Mouse (Mus musculus): Measurements from ENCODE around the gene Traip. TPM values are rescaled to one million over a fixed set of nuclear protein-coding genes. Genes with fewer than 3 reads are reported as not detected.
"Not testable (repeated sequence)": the region's sequence is repeated elsewhere in the genome, so short reads cannot be mapped to it uniquely, and the experiment has no call there.

Traip gene
- polyA plus RNA-seq, 1 experiment from 2014 or later = 15.2 TPM

DNA sequence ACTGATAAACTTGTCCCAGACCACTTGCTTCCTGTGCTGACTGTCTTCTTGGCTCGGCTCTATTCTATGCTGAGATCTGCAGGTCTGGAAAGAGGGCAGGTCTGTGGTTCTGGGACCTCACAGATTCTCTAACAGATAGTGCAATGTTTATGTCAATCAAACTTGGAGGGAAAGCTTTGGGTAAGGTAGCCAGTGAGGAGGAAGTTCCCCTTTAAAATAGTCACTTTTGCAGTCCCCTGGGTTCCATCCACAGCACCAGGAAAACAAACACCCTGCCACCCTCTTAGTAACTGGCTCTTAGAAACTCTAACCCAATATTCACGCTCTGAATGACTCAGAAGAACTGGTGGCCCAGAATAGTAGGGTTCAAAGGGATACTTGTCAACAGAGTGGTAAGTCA, 44.5 kb downstream of the Traip start:
- no peak overlapping the region for H3K27ac ChIP-seq
- no peak overlapping the region for H3K4me3 ChIP-seq
- WGBS = 70% methylated on average over 2 of the region's 2 CpGs
- no peak overlapping the region for H3K4me2 ChIP-seq (replicated peaks)
- no peaks in the 10 kb centered on the region for H3K9me3 ChIP-seq
- H3K27me3 ChIP-seq (replicated peaks) = no peaks in the 10 kb centered on the region
- no peak for ATAC-seq (ENCODE audit: low FRiP score, low read depth)
- no peak overlapping the region for H3K9ac ChIP-seq
- H3K36me3 ChIP-seq = no peaks in the 10 kb centered on the region
- H3K4me1 ChIP-seq = no peaks in the 10 kb centered on the region

DNA sequence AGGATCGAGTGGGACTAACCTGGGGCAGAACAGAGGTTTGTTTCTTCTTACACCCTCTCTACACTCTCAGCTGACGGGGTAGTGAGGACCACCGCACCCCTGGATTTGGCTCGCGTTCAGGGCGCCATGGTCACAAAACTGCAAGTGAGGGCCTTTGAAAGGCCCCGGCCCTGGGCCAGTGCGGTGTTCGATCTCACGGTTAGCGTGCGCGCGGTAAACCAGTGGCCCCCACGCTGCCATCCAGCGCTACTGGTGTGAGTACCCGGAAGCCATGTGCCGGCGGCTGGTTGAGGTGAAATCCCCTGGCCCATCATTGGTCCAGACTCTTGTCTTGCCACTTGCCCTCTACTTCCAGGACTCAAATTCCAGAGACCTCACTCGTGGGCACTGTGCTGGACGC, 45.6 kb downstream of the Traip start:
- Histone ChIP-seq H3K9me3 (no peaks in the 10 kb centered on the region), H3K4me1 (no peaks in the 10 kb centered on the region), H3K9ac (no peak overlapping the region), H3K27ac (no peak overlapping the region), H3K4me2 (replicated peaks) (no peak overlapping the region), H3K4me3 (no peak overlapping the region), H3K36me3 (no peaks in the 10 kb centered on the region), H3K27me3 (replicated peaks) (no peaks in the 10 kb centered on the region)
- ATAC-seq (ENCODE audit: low FRiP score, low read depth) = no peak
- 95% methylated on average over 21 of the region's 21 CpGs for WGBS

DNA sequence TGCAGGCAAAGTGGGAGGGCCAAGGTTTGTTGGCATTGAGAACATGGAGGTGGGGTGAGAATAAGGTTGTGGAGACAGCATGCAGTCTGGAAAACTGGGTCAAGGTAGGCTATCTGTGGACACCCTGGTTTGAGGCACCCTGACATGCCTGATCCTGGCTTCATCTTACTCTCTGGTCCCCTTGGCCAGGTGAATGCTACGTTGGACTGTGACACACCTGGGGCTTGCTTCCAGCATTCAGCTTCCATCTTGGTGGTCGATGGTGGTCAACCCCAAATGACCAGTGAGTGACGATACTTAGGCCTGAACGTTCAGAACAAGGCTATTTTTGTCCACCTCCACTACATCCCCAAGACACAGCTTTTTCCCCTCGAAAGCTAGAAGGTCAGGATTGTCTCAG, 46.1 kb downstream of the Traip start, which contains the start of gene Gm20662:
TSS of gene Gm20662 (plus strand) at position 301 of the 400 bp plus-strand sequence.
- ATAC-seq (ENCODE audit: low FRiP score, low read depth) = no peak
- Histone ChIP-seq H3K4me1 (no peaks in the 10 kb centered on the region), H3K27ac (no peak within 1 kb of the TSS), H3K4me2 (replicated peaks) (no peak within 1 kb of the TSS), H3K27me3 (replicated peaks) (no peaks in the 10 kb centered on the region), H3K36me3 (no peaks in the 10 kb centered on the region), H3K4me3 (no peak within 1 kb of the TSS), H3K9ac (no peak within 1 kb of the TSS), H3K9me3 (no peaks in the 10 kb centered on the region)
- WGBS = 85% methylated on average over 5 of the region's 5 CpGs

GRCm38 (mm10) chr9:108001922-108002770, 52.2 kb downstream of the Traip start, which contains the start of gene Ip6k1:
Gene Ip6k1, plus strand, starts transcription at chr9:108002501.
- Histone ChIP-seq H3K9me3 (no peaks in the 10 kb centered on the region), H3K4me3 (peak within 1 kb of the TSS; percentile 98), H3K36me3 (no peaks in the 10 kb centered on the region), H3K4me2 (replicated peaks) (peak within 1 kb of the TSS; percentile 87), H3K9ac (peak within 1 kb of the TSS; percentile 98), H3K4me1 (peaks cover 24% of the 10 kb centered on the region), H3K27me3 (replicated peaks) (no peaks in the 10 kb centered on the region), H3K27ac (peak within 1 kb of the TSS; percentile 77)
- ATAC-seq (ENCODE audit: low FRiP score, low read depth) = peak; percentile 99
- WGBS = under 1% methylated on average over 51 of the region's 51 CpGs

GRCm38 (mm10) chr9:108002778-108003530, 53.0 kb downstream of the Traip start:
- Histone ChIP-seq H3K36me3 (no peaks in the 10 kb centered on the region), H3K27me3 (replicated peaks) (no peaks in the 10 kb centered on the region), H3K9me3 (no peaks in the 10 kb centered on the region), H3K4me2 (replicated peaks) (peak overlapping the region; percentile 87), H3K9ac (peak overlapping the region; percentile 98), H3K4me3 (peak overlapping the region; percentile 98), H3K4me1 (peaks cover 24% of the 10 kb centered on the region), H3K27ac (peak overlapping the region; percentile 77)
- under 1% methylated on average over 50 of the region's 50 CpGs for WGBS
- ATAC-seq (ENCODE audit: low FRiP score, low read depth) = peak; percentile 62

DNA sequence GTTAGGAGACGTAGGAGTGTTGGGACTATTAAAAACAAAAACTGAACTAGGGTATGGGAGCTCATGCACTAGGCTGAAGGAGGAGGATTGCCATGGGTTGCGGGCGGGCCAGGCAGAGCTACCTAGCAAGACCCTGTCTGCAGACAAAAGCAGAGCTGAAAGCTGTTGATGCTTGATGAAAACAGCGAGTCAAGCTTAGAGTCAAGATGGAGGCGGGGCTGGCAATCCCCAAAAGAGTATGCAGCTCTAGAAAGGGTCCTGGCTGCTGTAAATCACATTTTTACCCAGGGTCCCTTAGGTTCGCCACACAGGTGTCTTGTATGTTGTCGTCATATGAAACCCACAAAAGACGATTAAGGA, 53.6 kb downstream of the Traip start:
- H3K4me1 ChIP-seq = peaks cover 24% of the 10 kb centered on the region
- peak overlapping the region; percentile 87 for H3K4me2 ChIP-seq (replicated peaks)
- H3K36me3 ChIP-seq = no peaks in the 10 kb centered on the region
- H3K27me3 ChIP-seq (replicated peaks) = no peaks in the 10 kb centered on the region
- no peaks in the 10 kb centered on the region for H3K9me3 ChIP-seq
- ATAC-seq (ENCODE audit: low FRiP score, low read depth) = no peak
- peak overlapping the region; percentile 98 for H3K4me3 ChIP-seq
- WGBS = 18% methylated on average over 8 of the region's 8 CpGs
- peak overlapping the region; percentile 98 for H3K9ac ChIP-seq
- peak overlapping the region; percentile 77; the same call in 1 of the 2 replicates for H3K27ac ChIP-seq

GRCm38 (mm10) chr9:108008041-108008440, 58.1 kb downstream of the Traip start:
- Histone ChIP-seq H3K27me3 (replicated peaks) (no peaks in the 10 kb centered on the region), H3K27ac (no peak overlapping the region), H3K4me2 (replicated peaks) (no peak overlapping the region), H3K4me1 (peaks cover 17% of the 10 kb centered on the region), H3K36me3 (peaks cover 7% of the 10 kb centered on the region), H3K9me3 (no peaks in the 10 kb centered on the region), H3K4me3 (no peak overlapping the region), H3K9ac (no peak overlapping the region)
- ATAC-seq (ENCODE audit: low FRiP score, low read depth) = no peak
- WGBS = 96% methylated on average over 5 of the region's 5 CpGs

DNA sequence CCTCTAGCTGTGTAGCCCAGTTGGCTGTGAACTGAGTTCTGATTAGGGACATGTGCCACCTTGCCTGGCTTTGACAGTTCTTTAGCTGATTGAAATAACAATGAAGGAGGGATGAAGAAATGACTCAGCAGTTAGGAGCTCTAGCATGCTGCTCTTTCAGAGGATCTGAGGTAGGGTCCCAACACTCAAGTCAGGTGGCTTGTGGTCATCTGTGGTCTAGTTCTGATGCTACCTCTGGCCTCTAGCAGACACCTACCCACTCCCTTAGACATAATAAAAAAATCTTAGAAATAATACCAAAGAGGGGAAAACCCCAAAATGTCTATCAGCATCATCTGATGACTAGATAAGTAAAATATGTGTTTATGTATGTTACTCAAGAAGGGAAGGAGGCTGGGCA, 60.4 kb downstream of the Traip start:
- no peak overlapping the region for H3K4me2 ChIP-seq (replicated peaks)
- no peak for ATAC-seq (ENCODE audit: low FRiP score, low read depth)
- no peaks in the 10 kb centered on the region for H3K9me3 ChIP-seq
- H3K36me3 ChIP-seq = peaks cover 8% of the 10 kb centered on the region
- no peak overlapping the region for H3K4me3 ChIP-seq
- H3K4me1 ChIP-seq = no peaks in the 10 kb centered on the region
- H3K27ac ChIP-seq = no peak overlapping the region
- no peaks in the 10 kb centered on the region for H3K27me3 ChIP-seq (replicated peaks)
- H3K9ac ChIP-seq = no peak overlapping the region

GRCm38 (mm10) chr9:108013577-108013976, 63.6 kb downstream of the Traip start:
- H3K27ac ChIP-seq; H3K36me3 ChIP-seq; H3K9ac ChIP-seq; ATAC-seq (ENCODE audit: low FRiP score, low read depth); H3K4me2 ChIP-seq (replicated peaks); H3K9me3 ChIP-seq; H3K4me3 ChIP-seq; H3K27me3 ChIP-seq (replicated peaks); H3K4me1 ChIP-seq: not testable (repeated sequence)
- 98% methylated on average over 2 of the region's 2 CpGs for WGBS

DNA sequence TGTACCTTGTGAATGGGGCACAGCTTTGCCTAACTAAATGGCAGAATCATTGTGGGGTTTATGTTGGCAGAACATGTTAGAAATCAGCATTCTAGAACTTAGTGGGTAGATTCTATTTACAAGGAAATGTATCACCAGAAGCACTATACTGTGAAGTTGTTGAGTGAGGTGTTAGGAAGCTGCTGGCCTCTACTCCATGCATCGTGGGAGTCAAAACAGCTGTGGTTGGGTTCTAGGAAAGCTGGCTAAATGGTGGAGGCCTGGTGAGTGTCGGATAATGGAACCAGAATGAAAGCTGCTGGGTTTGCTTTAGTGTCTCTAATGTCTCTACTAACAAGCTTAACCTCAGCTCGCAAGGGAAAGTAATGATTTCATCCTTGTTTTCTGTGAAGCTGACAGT, 67.2 kb downstream of the Traip start:
- H3K4me3 ChIP-seq = no peak overlapping the region
- H3K4me1 ChIP-seq = no peaks in the 10 kb centered on the region
- H3K27ac ChIP-seq = no peak overlapping the region
- no peak overlapping the region for H3K9ac ChIP-seq
- H3K4me2 ChIP-seq (replicated peaks) = no peak overlapping the region
- no peaks in the 10 kb centered on the region for H3K27me3 ChIP-seq (replicated peaks)
- 83% methylated on average over 3 of the region's 3 CpGs for WGBS
- H3K9me3 ChIP-seq = no peaks in the 10 kb centered on the region
- H3K36me3 ChIP-seq = peaks cover 10% of the 10 kb centered on the region
- ATAC-seq (ENCODE audit: low FRiP score, low read depth) = no peak

DNA sequence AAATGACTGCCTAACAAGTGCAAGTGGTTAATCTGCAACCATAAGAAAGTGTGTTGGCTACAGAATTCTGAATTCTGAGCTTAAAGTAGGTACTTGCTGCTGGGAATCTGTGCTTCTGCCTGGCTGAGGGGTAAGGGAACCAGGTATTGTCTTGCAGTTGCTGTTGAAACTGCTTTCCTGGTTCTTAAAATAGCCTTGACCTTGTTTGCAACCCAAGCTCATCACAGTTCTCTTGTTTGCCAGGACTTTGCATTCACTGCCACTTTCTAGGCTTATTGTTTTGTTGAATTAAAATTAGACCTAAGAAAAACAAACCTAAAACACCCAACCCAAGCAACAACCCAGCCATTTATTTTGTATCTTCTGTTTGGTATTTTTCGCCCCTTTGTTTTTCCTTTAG, 70.8 kb downstream of the Traip start:
- Histone ChIP-seq H3K36me3 (peaks cover 22% of the 10 kb centered on the region), H3K27me3 (replicated peaks) (no peaks in the 10 kb centered on the region), H3K4me2 (replicated peaks) (no peak overlapping the region), H3K9me3 (no peaks in the 10 kb centered on the region), H3K9ac (no peak overlapping the region), H3K4me1 (no peaks in the 10 kb centered on the region), H3K4me3 (no peak overlapping the region), H3K27ac (no peak overlapping the region)
- no peak for ATAC-seq (ENCODE audit: low FRiP score, low read depth)
- WGBS = 95% methylated on average over 1 of the region's 1 CpGs
